Mouse (Mus musculus): ENCODE measurements around the gene Med11. TPM values are rescaled to one million over a fixed set of nuclear protein-coding genes. Genes with fewer than 3 reads are reported as not detected.

Med11 gene
- polyA plus RNA-seq, 1 experiment from 2014 or later, result 38.3 TPM

- no peak overlapping the region for H3K27ac ChIP-seq
- no peaks in the 10 kb centered on the region for H3K27me3 ChIP-seq (ENCODE audit: insufficient read depth, low read length)
- H3K9ac ChIP-seq (ENCODE audit: low read depth, low read length), result no peak overlapping the region
- no peaks in the 10 kb centered on the region for H3K36me3 ChIP-seq (ENCODE audit: insufficient read depth, low read length)
- H3K9me3 ChIP-seq (replicated peaks; ENCODE audit: low read length), result no peaks in the 10 kb centered on the region
- 67% methylated on average over 3 of the region's 3 CpGs for WGBS
- DNase-seq (ENCODE audit: low spot score) (no peak), ATAC-seq (replicated peaks; ENCODE audit: low FRiP score, low read depth) (no peak)
- no peak for TF ChIP-seq CTCF (IDR thresholded peaks at IDR 0.05; ENCODE audit: low read depth)
- H3K4me3 ChIP-seq (replicated peaks; ENCODE audit: low read depth, low read length), result no peak overlapping the region
- no peak overlapping the region for H3K4me2 ChIP-seq (ENCODE audit: low read length)
- no peaks in the 10 kb centered on the region for H3K4me1 ChIP-seq (replicated peaks; ENCODE audit: insufficient read depth, low read length)
Observed at GRCm38 (mm10) chr11:70502018-70502417, 50.3 kb downstream of the Med11 start.

Small RNAs within 50 kb of the gene (microRNA-seq; reads per million reads assigned to microRNA genes)
- not detected for gene Mir7115

Other genes starting within 250 kb of the Med11 start
- 11.2 and 12.6 TPM in 2 replicates for gene Slc16a11, start 239.2 kb upstream of the Med11 start, polyA plus RNA-seq (2015; fragmentation: Nextera tagmentation; extraction: Ambion mirVana)
- gene Slc16a13, start 230.9 kb upstream of the Med11 start, polyA plus RNA-seq (2015; fragmentation: Nextera tagmentation; extraction: Ambion mirVana), result 20.6 and 21.4 TPM in 2 replicates
- 22.0 TPM in 2 replicates for gene Bcl6b, start 222.1 kb upstream of the Med11 start, polyA plus RNA-seq (2015; fragmentation: Nextera tagmentation; extraction: Ambion mirVana)
- 147 and 150 TPM in 2 replicates for gene 0610010K14Rik, start 214.0 kb upstream of the Med11 start, polyA plus RNA-seq (2015; fragmentation: Nextera tagmentation; extraction: Ambion mirVana)
- 15.6 and 15.9 TPM in 2 replicates for gene Gm21988, start 212.1 kb upstream of the Med11 start, polyA plus RNA-seq (2015; fragmentation: Nextera tagmentation; extraction: Ambion mirVana)
- 455 and 492 TPM in 2 replicates for gene Rnasek, start 212.1 kb upstream of the Med11 start, polyA plus RNA-seq (2015; fragmentation: Nextera tagmentation; extraction: Ambion mirVana)
- gene Alox12, start 196.6 kb upstream of the Med11 start, polyA plus RNA-seq (2015; fragmentation: Nextera tagmentation; extraction: Ambion mirVana), result 3.8 and 4.0 TPM in 2 replicates
- gene Alox12e, start 129.3 kb upstream of the Med11 start, polyA plus RNA-seq (2015; fragmentation: Nextera tagmentation; extraction: Ambion mirVana), result 0.10 and 0.16 TPM in 2 replicates
- 2.3 and 2.4 TPM in 2 replicates for gene Alox15, start 99.9 kb upstream of the Med11 start, polyA plus RNA-seq (2015; fragmentation: Nextera tagmentation; extraction: Ambion mirVana)
- 18.8 and 20.2 TPM in 2 replicates for gene Pelp1, start 41.9 kb upstream of the Med11 start, polyA plus RNA-seq (2015; fragmentation: Nextera tagmentation; extraction: Ambion mirVana)
- gene Arrb2, start 19.3 kb upstream of the Med11 start, polyA plus RNA-seq (2015; fragmentation: Nextera tagmentation; extraction: Ambion mirVana), result 12.0 and 13.5 TPM in 2 replicates
- 0.82 and 1.5 TPM in 2 replicates for gene Zmynd15, start 7.5 kb downstream of the Med11 start, polyA plus RNA-seq (2015; fragmentation: Nextera tagmentation; extraction: Ambion mirVana)
- 16.7 and 17.6 TPM in 2 replicates for gene Cxcl16, start 8.1 kb downstream of the Med11 start, polyA plus RNA-seq (2015; fragmentation: Nextera tagmentation; extraction: Ambion mirVana)
- gene Tm4sf5, start 53.3 kb downstream of the Med11 start, polyA plus RNA-seq (2015; fragmentation: Nextera tagmentation; extraction: Ambion mirVana), result 0.84 and 1.5 TPM in 2 replicates
- gene Vmo1, start 62.7 kb downstream of the Med11 start, polyA plus RNA-seq (2015; fragmentation: Nextera tagmentation; extraction: Ambion mirVana), result 0.57 and 0.66 TPM in 2 replicates
- 0.56 and 0.87 TPM in 2 replicates for gene Gltpd2, start 67.3 kb downstream of the Med11 start, polyA plus RNA-seq (2015; fragmentation: Nextera tagmentation; extraction: Ambion mirVana)
- gene Psmb6, start 73.4 kb downstream of the Med11 start, polyA plus RNA-seq (2015; fragmentation: Nextera tagmentation; extraction: Ambion mirVana), result 686 and 703 TPM in 2 replicates
- not detected in 2 replicates for gene Gm40193, start 81.0 kb downstream of the Med11 start, polyA plus RNA-seq (2015; fragmentation: Nextera tagmentation; extraction: Ambion mirVana)
- 6.7 and 7.2 TPM in 2 replicates for gene Pld2, start 88.1 kb downstream of the Med11 start, polyA plus RNA-seq (2015; fragmentation: Nextera tagmentation; extraction: Ambion mirVana)
- 11.5 and 12.1 TPM in 2 replicates for gene Mink1, start 111.0 kb downstream of the Med11 start, polyA plus RNA-seq (2015; fragmentation: Nextera tagmentation; extraction: Ambion mirVana)
- gene 4930544D05Rik, start 163.9 kb downstream of the Med11 start, polyA plus RNA-seq (2015; fragmentation: Nextera tagmentation; extraction: Ambion mirVana), result not detected in 2 replicates
- 0.25 and 0.29 TPM in 2 replicates for gene Chrne, start 167.3 kb downstream of the Med11 start, polyA plus RNA-seq (2015; fragmentation: Nextera tagmentation; extraction: Ambion mirVana)
- gene Gp1ba, start 187.2 kb downstream of the Med11 start, polyA plus RNA-seq (2015; fragmentation: Nextera tagmentation; extraction: Ambion mirVana), result 0.16 and 0.19 TPM in 2 replicates
- gene Rnf167, start 195.3 kb downstream of the Med11 start, polyA plus RNA-seq (2015; fragmentation: Nextera tagmentation; extraction: Ambion mirVana), result 109 and 113 TPM in 2 replicates
- 227 and 239 TPM in 2 replicates for gene Slc25a11, start 195.6 kb downstream of the Med11 start, polyA plus RNA-seq (2015; fragmentation: Nextera tagmentation; extraction: Ambion mirVana)
- gene Pfn1, start 202.7 kb downstream of the Med11 start, polyA plus RNA-seq (2015; fragmentation: Nextera tagmentation; extraction: Ambion mirVana), result 1,513 and 1,569 TPM in 2 replicates
- 9.7 and 10.0 TPM in 2 replicates for gene Eno3, start 205.3 kb downstream of the Med11 start, polyA plus RNA-seq (2015; fragmentation: Nextera tagmentation; extraction: Ambion mirVana)
- gene Spag7, start 217.5 kb downstream of the Med11 start, polyA plus RNA-seq (2015; fragmentation: Nextera tagmentation; extraction: Ambion mirVana), result 91.5 and 102 TPM in 2 replicates
- 9.2 and 9.4 TPM in 2 replicates for gene Camta2, start 236.2 kb downstream of the Med11 start, polyA plus RNA-seq (2015; fragmentation: Nextera tagmentation; extraction: Ambion mirVana)
- 2.3 and 3.0 TPM in 2 replicates for gene Inca1, start 248.2 kb downstream of the Med11 start, polyA plus RNA-seq (2015; fragmentation: Nextera tagmentation; extraction: Ambion mirVana)
- gene Kif1c, start 248.6 kb downstream of the Med11 start, polyA plus RNA-seq (2015; fragmentation: Nextera tagmentation; extraction: Ambion mirVana), result 3.5 and 3.6 TPM in 2 replicates